Mouse (Mus musculus): ENCODE results near the gene Nynrin. TPM values are rescaled to one million over a fixed set of nuclear protein-coding genes. Genes with fewer than 3 reads are reported as not detected.

Gene Nynrin
- polyA plus RNA-seq, 1 experiment from 2014 or later, result 4.2 TPM

DNA sequence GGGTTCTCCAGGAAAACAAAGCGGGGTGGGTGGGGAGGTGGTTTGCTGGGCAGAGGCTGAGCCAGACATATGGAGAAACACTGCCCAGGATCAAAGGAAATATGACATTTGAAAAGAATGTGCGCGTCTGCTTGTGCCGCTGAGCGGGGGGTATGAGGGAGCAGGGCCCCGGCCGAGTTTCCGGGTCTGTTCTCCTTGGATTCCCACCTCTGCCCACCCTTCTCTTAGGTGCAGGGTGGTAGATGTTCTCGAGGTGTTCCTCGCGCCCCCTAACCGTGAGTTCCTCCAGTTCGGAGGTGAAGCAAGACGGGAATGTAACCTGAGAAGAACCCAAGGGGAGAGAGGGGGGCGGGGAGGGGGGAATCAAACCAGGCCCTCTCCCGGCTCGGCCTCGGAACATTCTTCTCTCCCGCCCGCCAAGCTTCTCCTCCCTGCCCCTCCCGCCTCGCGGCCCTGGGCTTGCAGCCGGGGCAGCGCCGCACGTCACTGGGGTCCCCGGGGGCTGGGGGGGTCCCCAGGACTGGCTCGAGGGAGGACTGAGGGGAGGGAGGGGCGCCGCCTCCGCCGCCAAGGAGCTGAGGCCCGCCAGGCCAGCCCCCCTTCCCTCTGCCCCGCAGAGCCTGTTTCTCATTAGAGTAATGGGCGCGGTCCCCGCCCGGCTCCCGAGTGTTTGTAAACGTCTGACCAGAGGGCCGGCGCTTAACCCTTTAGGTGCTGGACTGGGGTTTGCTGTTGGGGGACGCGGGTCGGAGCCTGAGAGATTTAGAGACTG lies 30.6 kb upstream of the Nynrin start, which contains the start of gene Nfatc4:
TSS of gene Nfatc4 (plus strand) at position 154 of the 772 bp plus-strand sequence.
- Histone ChIP-seq H3K9me3 (ENCODE audit: low read length) (no peaks in the 10 kb centered on the region), H3K27ac (ENCODE audit: low read length) (peak within 1 kb of the TSS; percentile 98), H3K4me2 (replicated peaks; ENCODE audit: low read depth, low read length) (peak within 1 kb of the TSS; percentile 91), H3K27me3 (replicated peaks; ENCODE audit: insufficient read depth, low read length) (no peaks in the 10 kb centered on the region), H3K36me3 (ENCODE audit: insufficient read depth, low read length) (no peaks in the 10 kb centered on the region), H3K4me1 (ENCODE audit: insufficient read depth, low read depth, low read length) (peaks cover 3% of the 10 kb centered on the region; the same call in 1 of the 2 replicates), H3K9ac (replicated peaks; ENCODE audit: low read depth) (peak within 1 kb of the TSS; percentile 76), H3K4me3 (ENCODE audit: low read depth, low read length) (peak within 1 kb of the TSS; percentile 57)
- no peak for TF ChIP-seq CTCF (IDR thresholded peaks at IDR 0.05)
- peak; percentile 60 for TF ChIP-seq EP300 (IDR thresholded peaks at IDR 0.05)
- ATAC-seq, result peak; percentile 87
- WGBS, result under 1% methylated on average over 35 of the region's 46 CpGs
- DNase-seq (ENCODE audit: low spot score), result peak; percentile 96

DNA sequence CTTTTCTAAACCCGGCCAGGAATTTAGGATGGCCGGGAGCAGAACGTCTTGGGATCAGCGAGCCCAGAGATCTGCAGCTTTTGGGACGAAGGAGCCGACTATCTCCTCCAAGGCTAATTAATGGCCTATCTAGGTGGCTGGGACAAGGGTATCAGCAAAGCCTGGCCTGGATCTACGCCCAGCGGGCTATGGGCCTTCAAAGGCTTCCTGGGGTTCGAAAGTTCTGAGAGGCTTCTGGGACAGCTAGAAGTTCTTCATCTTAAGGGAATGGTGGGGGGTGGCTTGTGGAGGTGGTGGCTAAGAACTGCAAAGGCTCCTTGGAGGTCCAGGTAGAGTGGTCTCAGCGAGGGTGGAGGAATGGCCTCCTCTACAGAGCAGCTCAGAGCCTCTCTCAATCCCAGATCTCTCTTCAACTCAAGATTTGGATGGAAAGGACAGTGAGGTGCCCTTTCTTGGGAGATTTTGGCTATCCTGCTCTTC lies 29.8 kb upstream of the Nynrin start:
- Histone ChIP-seq H3K27me3 (replicated peaks; ENCODE audit: insufficient read depth, low read length) (no peaks in the 10 kb centered on the region), H3K4me1 (ENCODE audit: insufficient read depth, low read depth, low read length) (peaks cover 3% of the 10 kb centered on the region; the same call in 1 of the 2 replicates), H3K9me3 (ENCODE audit: low read length) (no peaks in the 10 kb centered on the region), H3K4me2 (replicated peaks; ENCODE audit: low read depth, low read length) (peak overlapping the region; percentile 91), H3K4me3 (ENCODE audit: low read depth, low read length) (peak overlapping the region; percentile 57), H3K9ac (replicated peaks; ENCODE audit: low read depth) (peak overlapping the region; percentile 76), H3K27ac (ENCODE audit: low read length) (peak overlapping the region; percentile 98), H3K36me3 (ENCODE audit: insufficient read depth, low read length) (no peaks in the 10 kb centered on the region)
- ATAC-seq, result peak; percentile 12; the same call in 1 of the 2 replicates
- DNase-seq (ENCODE audit: low spot score), result peak; percentile 64
- 2% methylated on average over 10 of the region's 10 CpGs for WGBS
- no peak for TF ChIP-seq EP300 (IDR thresholded peaks at IDR 0.05)
- TF ChIP-seq CTCF (IDR thresholded peaks at IDR 0.05), result no peak

DNA sequence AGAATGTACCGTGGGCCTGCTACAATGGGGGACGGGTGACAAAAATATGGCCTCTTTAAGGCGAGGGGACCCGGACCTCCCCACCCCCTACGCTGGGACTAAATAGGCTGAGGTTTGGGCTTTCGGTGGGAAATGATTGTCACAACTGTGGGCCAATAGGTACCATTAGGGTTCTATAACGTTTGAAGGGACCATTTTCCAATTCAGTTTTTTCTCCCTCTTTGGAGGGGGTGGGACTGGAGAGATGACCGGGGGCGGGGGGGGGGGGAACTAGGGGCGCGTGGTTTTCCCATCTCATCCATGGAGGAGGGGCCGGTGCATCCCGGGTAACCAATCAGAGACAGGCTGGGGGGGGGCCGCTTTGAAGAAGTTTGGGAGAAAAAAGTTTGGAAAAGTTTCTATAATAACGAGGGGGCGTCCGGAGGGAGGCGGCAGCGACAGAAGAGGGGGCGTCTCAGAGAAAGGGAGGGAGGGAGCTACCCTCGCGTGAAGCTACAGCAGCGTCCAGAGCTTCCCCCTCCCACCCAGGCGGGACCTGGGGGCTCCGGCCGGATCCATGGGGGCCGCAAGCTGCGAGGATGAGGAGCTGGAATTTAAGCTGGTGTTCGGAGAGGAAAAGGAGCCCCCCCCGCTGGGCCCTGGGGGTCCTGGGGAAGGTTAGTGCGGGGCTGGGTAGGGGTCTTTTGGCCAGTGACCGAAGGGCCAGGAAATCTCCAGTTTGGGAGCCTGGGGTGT lies 29.2 kb upstream of the Nynrin start:
- under 1% methylated on average over 31 of the region's 32 CpGs for WGBS
- Histone ChIP-seq H3K4me1 (ENCODE audit: insufficient read depth, low read depth, low read length) (peaks cover 3% of the 10 kb centered on the region; the same call in 1 of the 2 replicates), H3K4me2 (replicated peaks; ENCODE audit: low read depth, low read length) (peak overlapping the region; percentile 91), H3K27me3 (replicated peaks; ENCODE audit: insufficient read depth, low read length) (no peaks in the 10 kb centered on the region), H3K4me3 (ENCODE audit: low read depth, low read length) (peak overlapping the region; percentile 57), H3K9ac (replicated peaks; ENCODE audit: low read depth) (peak overlapping the region; percentile 82), H3K27ac (ENCODE audit: low read length) (peak overlapping the region; percentile 98), H3K36me3 (ENCODE audit: insufficient read depth, low read length) (no peaks in the 10 kb centered on the region), H3K9me3 (ENCODE audit: low read length) (no peaks in the 10 kb centered on the region)
- peak; percentile 20 for ATAC-seq
- TF ChIP-seq CTCF (IDR thresholded peaks at IDR 0.05) (no peak), EP300 (IDR thresholded peaks at IDR 0.05) (no peak)
- DNase-seq (ENCODE audit: low spot score), result peak; percentile 85

DNA sequence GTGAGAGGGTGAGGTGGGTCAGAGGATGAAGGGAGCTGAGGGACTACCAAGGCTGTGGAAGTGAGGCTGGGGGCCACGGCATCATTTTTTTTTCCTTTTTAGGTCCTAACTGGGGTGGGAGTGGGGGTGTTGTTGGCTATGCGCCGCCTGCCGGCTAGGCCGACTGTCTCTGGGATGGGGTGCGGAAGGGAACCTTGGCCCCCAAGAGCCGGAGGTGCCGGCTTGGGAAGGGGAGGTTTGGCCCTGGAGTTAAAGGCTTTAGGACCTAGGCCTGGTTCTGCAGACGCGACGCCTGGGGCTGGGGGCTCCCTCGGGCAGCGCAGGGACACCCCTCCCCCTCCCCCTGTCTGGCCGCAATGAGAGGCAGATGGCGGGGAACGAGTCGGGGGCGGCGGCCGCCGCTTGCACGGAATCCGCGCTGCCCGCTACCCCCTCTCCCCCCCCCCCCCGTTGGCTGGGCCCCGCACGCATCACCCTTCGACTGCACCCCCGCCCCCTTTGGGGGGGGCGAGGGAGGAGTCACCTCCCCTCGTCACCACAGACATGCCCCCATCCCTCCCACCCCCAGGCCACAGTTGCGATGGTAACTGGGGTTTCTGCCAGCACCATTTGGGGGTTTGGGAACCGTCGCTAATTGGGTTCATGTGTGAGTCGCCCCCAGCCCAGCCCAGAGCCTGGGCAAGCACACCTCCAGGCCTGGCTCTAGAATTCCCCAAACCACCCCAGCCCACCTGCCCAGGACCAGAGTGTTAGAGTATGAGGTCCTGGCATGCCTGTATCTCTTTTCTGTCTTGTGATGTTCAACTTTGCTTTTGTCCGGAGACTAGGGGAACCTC lies 28.4 kb upstream of the Nynrin start:
- Histone ChIP-seq H3K4me2 (replicated peaks; ENCODE audit: low read depth, low read length) (peak overlapping the region; percentile 91), H3K36me3 (ENCODE audit: insufficient read depth, low read length) (no peaks in the 10 kb centered on the region), H3K9ac (replicated peaks; ENCODE audit: low read depth) (peak overlapping the region; percentile 82), H3K9me3 (ENCODE audit: low read length) (no peaks in the 10 kb centered on the region), H3K27ac (ENCODE audit: low read length) (peak overlapping the region; percentile 98), H3K27me3 (replicated peaks; ENCODE audit: insufficient read depth, low read length) (no peaks in the 10 kb centered on the region), H3K4me3 (ENCODE audit: low read depth, low read length) (peak overlapping the region; percentile 57), H3K4me1 (ENCODE audit: insufficient read depth, low read depth, low read length) (peaks cover 3% of the 10 kb centered on the region; the same call in 1 of the 2 replicates)
- peak; percentile 29 for DNase-seq (ENCODE audit: low spot score)
- WGBS, result 4% methylated on average over 13 of the region's 37 CpGs
- TF ChIP-seq CTCF (IDR thresholded peaks at IDR 0.05) (peak; percentile 40), EP300 (IDR thresholded peaks at IDR 0.05) (no peak)
- no peak for ATAC-seq

DNA sequence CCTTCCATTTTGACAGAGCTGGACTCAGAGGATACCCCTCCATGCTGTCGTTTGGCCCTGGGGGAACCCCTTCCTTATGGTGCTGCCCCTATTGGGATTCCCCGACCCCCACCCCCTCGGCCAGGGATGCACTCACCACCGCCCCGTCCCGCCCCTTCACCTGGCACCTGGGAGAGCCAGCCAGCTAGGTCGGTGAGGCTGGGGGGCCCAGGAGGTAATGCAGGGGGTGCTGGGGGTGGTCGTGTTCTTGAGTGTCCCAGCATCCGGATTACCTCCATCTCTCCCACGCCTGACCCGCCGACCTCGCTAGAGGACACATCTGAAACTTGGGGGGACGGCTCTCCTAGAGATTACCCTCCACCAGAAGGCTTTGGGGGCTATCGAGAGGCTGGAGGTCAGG lies 27.7 kb upstream of the Nynrin start:
- no peak overlapping the region for H3K9ac ChIP-seq (replicated peaks; ENCODE audit: low read depth)
- WGBS, result 11% methylated on average over 14 of the region's 15 CpGs
- DNase-seq (ENCODE audit: low spot score) (no peak), ATAC-seq (no peak)
- no peaks in the 10 kb centered on the region for H3K27me3 ChIP-seq (replicated peaks; ENCODE audit: insufficient read depth, low read length)
- no peaks in the 10 kb centered on the region for H3K36me3 ChIP-seq (ENCODE audit: insufficient read depth, low read length)
- peak overlapping the region; percentile 91 for H3K4me2 ChIP-seq (replicated peaks; ENCODE audit: low read depth, low read length)
- H3K9me3 ChIP-seq (ENCODE audit: low read length), result no peaks in the 10 kb centered on the region
- no peak for TF ChIP-seq EP300 (IDR thresholded peaks at IDR 0.05)
- peaks cover 3% of the 10 kb centered on the region; the same call in 1 of the 2 replicates for H3K4me1 ChIP-seq (ENCODE audit: insufficient read depth, low read depth, low read length)
- H3K27ac ChIP-seq (ENCODE audit: low read length), result no peak overlapping the region
- H3K4me3 ChIP-seq (ENCODE audit: low read depth, low read length), result peak overlapping the region; percentile 57

All from lung, postnatal 0 days (tissue).